Mouse (Mus musculus): ENCODE measurements around the gene Arsk. TPM values are rescaled to one million over a fixed set of nuclear protein-coding genes. Genes with fewer than 3 reads are reported as not detected.

The Arsk gene
- total RNA-seq (2023), result 10.4 TPM

DNA sequence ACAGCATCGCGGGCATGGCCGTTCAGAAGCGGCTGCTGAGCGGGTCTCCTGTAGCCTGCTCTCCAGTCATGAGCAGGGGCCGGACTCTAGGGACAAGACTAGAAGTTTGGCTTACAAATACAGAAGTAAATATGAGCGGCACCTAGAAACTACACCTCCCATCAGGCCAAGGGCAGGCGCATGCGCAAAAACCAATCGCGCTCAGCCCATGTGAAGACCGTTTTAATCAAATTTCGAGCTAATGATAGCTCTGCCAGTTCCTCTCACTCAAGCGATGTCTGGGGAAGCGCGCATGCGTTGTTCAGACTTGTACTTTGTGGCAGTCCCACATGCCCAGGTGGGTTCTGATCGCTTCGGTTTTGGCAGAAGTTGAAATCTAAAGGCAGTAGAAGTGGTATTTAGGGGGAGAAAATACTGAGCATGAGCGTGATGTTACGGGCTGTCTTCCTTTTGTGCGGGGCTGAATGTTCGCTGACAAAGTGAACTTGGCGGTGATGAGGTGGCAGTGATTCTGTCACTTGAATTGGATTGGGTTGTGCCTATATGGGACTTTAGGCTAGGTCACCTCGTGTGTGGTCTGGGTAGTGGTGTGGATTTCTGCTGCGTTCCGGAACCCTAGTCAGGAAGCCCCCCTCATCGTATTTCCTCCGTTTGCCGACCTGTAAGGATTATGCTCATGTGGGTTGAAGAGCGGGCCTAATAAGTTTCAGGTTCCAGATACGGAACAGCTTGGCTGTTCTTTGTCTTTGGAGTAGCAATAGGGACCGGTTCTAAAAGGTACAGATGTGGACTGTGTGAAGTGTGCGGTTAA is at the start of gene Arsk, which contains the start of gene Ttc37:
TSS of gene Arsk (minus strand) at position 168 of the 811 bp plus-strand sequence.
TSS of gene Ttc37 (plus strand) at position 242 of the 811 bp plus-strand sequence.

GRCm38 (mm10) chr13:76056896-76057266 is 41.6 kb downstream of the Arsk start, which contains the start of gene Gpr150:
Gene Gpr150, minus strand, starts transcription at chr13:76056996.

DNA sequence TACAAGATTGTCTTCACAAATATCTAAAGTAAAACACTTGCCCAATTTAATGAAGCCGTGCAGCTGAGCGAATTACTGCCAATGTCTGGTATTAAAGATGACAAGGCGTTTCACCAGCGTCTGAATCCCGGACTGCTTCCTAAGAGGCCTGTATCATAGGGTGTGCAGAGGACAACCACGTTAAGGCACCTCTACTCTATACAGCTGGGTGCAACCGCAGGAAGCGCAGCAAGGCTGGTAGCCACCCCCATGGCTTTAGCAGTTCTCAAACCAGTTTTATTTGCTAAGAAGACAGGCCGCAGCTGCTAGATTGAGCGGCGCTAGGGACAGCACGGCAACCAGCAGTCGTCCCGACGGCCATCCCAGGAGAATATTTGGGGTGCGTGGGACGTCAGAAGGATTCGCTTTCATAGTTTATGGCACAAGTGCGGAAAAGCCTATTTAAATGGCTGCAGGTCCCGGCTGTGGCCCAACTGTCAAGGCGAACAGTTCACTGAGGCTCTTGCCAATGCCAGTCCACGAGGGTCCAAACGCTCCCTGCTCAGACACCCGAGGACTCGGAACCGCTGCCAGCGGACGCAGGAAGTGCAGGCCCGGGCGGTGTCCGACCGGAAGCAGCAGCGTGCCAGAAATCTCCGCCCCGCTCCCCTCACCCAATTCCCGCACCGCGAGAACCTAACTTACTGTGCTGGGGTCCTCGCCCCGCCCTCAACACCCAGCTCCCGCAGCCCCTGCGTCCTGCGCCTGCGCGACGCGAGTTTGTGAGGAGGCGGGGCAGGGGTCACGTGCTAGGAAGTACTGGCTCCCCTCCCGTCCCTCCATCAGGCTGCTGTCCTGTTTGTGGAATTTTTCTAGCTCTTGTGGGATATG is 80.3 kb downstream of the Arsk start, which contains the start of gene Rfesd:
TSS of gene Rfesd (minus strand) at position 746 of the 870 bp plus-strand sequence.

Other genes starting within 250 kb of the Arsk start
- not detected for gene Rhobtb3, start 154.7 kb downstream of the Arsk start, total RNA-seq (2023)
- not detected for gene Spata9, start 131.5 kb downstream of the Arsk start, total RNA-seq (2023)
- gene Rfesd, start 79.9 kb downstream of the Arsk start, total RNA-seq (2023), result 9.6 TPM
- gene Gpr150, start 41.7 kb downstream of the Arsk start, total RNA-seq (2023), result not detected
- 32.7 TPM for gene Ttc37, start 74 bp upstream of the Arsk start, total RNA-seq (2023)
- gene Fam81b, start 206.4 kb upstream of the Arsk start, total RNA-seq (2023), result not detected

Measured in CD8-positive naive resting alpha-beta T cell, adult 57 days (primary cell).